Mouse (Mus musculus): ENCODE measurements around the gene Pex6. TPM values are rescaled to one million over a fixed set of nuclear protein-coding genes. Genes with fewer than 3 reads are reported as not detected.

Pex6 gene
- polyA plus RNA-seq, 1 experiment from 2014 or later = 38.0 TPM

DNA sequence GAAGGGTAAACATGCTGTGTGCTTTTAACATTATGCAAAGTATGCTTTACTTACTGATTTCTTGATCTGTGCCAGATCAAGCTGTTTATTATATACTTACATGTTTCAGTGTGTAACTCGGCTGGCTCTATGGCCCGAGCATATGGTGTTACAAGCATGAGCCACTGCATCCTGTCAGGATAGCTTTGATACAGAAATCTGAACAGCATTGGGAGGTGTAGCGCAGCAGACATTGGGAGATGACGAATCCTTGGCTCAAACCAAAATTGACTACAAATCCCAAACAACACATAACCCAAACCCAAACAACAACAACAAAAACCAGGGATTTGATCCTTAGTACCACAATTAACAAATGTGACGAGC lies 60.8 kb downstream of the Pex6 start:
- H3K27me3 ChIP-seq = no peaks in the 10 kb centered on the region
- H3K4me2 ChIP-seq (replicated peaks) = peak overlapping the region; percentile 89
- peak overlapping the region; percentile 80 for H3K9ac ChIP-seq
- peaks cover 19% of the 10 kb centered on the region for H3K4me1 ChIP-seq
- H3K27ac ChIP-seq = peak overlapping the region; percentile 69; the same call in 1 of the 2 replicates
- ATAC-seq (ENCODE audit: low FRiP score) = peak; percentile 38; the same call in 1 of the 2 replicates
- H3K36me3 ChIP-seq = peaks cover 29% of the 10 kb centered on the region
- WGBS = 7% methylated on average over 5 of the region's 5 CpGs
- peak overlapping the region; percentile 81 for H3K4me3 ChIP-seq
- no peaks in the 10 kb centered on the region for H3K9me3 ChIP-seq (replicated peaks)

DNA sequence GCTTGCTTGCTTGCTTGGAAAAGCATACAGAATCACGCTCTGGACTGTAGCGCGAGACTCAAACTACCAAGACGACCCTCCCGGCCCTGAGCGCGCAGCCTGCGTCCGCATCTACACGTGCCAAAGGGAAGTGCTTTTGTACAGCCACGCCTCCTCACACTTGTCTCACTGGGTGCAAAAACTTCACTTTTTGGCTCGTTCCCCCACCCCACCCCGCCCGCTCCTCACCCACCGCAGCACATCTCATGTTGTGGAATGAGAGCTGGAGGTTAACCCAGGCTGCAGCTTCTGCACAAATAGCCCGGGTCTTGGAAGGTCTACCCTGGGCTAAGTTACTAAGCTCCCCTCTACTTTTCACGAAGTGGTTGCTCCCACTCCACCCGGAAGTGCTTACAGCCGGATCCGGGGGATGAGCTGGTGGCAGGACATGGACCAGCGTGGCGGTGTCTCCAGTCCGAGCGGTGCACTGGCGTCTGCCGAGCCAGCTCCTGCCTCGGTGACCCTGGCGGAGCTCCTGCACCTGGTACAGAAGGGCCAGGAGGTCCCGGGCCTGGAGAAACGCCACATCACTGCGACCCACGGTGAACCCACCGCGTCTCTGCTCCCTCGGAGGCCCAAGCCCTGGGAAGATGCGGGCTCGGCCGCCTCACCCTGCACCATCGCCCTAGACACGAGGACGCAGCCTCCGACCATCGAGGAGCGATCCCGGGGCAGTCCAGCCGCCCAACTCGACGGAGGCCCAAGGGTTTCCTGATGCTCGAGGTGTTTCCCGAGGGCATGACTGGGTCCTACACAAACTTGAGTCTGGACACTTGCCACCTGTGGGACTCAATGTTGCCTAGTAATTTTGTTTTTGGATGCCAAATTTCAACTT lies 61.4 kb downstream of the Pex6 start, which contains the start of gene 2310039H08Rik:
TSS of gene 2310039H08Rik (plus strand) at position 232 of the 874 bp plus-strand sequence.
- under 1% methylated on average over 50 of the region's 50 CpGs for WGBS
- Histone ChIP-seq H3K9me3 (replicated peaks) (no peaks in the 10 kb centered on the region), H3K9ac (peak within 1 kb of the TSS; percentile 80), H3K27me3 (no peaks in the 10 kb centered on the region), H3K4me3 (peak within 1 kb of the TSS; percentile 81), H3K4me2 (replicated peaks) (peak within 1 kb of the TSS; percentile 89), H3K27ac (peak within 1 kb of the TSS; percentile 69), H3K36me3 (peaks cover 35% of the 10 kb centered on the region), H3K4me1 (peaks cover 19% of the 10 kb centered on the region)
- ATAC-seq (ENCODE audit: low FRiP score) = peak; percentile 93

DNA sequence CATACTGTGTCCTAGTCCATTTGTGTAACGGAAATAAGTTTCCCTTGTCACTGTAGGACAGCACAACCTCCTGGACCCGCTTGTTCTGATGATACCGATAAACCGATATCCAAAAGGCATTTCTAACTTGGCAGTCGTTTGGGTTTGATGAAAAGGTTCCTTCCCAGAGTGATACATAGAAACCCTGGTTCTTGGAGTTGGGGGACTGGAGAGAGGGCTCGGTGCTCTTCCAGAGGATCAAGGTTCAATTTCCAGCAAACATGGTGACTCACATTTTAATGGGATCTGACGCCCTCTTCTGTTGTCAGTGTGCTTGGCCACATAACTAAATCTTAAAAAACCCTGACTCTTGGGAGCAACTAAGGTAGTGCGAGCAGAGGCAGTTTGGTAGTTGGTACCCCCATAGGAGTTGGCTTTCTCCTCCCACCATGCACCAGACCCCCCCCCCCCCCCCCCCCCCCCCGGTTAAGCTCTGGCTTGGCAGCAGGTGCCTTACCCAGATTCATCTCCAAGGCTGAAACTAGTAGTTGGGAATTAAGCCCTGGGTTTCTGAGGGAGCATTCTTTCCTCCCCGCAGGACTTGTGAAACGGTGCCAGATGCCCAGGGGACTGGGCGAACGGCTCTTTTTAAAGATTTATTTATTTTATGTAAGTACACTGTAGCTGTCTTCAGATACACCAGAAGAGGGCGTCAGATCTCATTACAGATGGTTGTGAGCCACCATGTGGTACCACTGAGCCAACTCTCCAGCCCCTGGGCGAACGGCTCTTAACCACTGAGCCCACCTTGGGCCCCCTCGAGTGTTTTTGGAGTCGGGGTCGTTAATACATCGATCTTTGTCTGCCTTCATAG lies 62.2 kb downstream of the Pex6 start:
- WGBS = 8% methylated on average over 19 of the region's 20 CpGs
- peaks cover 44% of the 10 kb centered on the region for H3K36me3 ChIP-seq
- peak overlapping the region; percentile 89 for H3K4me2 ChIP-seq (replicated peaks)
- H3K27ac ChIP-seq = 0 out of 2 replicates have a peak overlapping the region, but pooled peaks have one; percentile 69
- peak overlapping the region; percentile 81 for H3K4me3 ChIP-seq
- H3K27me3 ChIP-seq = no peaks in the 10 kb centered on the region
- no peaks in the 10 kb centered on the region for H3K9me3 ChIP-seq (replicated peaks)
- peaks cover 19% of the 10 kb centered on the region for H3K4me1 ChIP-seq
- no peak for ATAC-seq (ENCODE audit: low FRiP score)
- peak overlapping the region; percentile 80 for H3K9ac ChIP-seq

DNA sequence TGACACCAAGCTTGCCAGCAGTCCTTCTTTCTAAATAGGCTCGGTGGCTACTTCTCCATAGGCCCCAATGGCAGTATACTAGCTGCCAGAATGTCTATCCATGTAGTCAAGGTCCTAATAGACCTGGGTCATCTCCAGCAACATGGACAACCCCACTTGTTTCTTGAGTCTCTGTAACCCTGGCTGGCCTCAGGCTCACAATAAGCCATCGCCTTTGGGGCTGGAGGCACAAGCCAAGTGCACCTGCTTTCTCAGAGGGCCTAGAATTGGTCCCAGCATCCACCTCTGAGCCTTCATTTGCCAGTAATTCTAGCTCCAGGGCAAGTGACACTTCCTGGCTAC lies 62.8 kb downstream of the Pex6 start:
- no peaks in the 10 kb centered on the region for H3K27me3 ChIP-seq
- peak overlapping the region; percentile 89 for H3K4me2 ChIP-seq (replicated peaks)
- no peak for ATAC-seq (ENCODE audit: low FRiP score)
- no peak overlapping the region for H3K27ac ChIP-seq
- no peak overlapping the region for H3K9ac ChIP-seq
- 47% methylated on average over 2 of the region's 2 CpGs for WGBS
- H3K4me1 ChIP-seq = peaks cover 19% of the 10 kb centered on the region
- H3K4me3 ChIP-seq = peak overlapping the region; percentile 81; the same call in 1 of the 2 replicates
- H3K36me3 ChIP-seq = peaks cover 50% of the 10 kb centered on the region
- H3K9me3 ChIP-seq (replicated peaks) = no peaks in the 10 kb centered on the region

DNA sequence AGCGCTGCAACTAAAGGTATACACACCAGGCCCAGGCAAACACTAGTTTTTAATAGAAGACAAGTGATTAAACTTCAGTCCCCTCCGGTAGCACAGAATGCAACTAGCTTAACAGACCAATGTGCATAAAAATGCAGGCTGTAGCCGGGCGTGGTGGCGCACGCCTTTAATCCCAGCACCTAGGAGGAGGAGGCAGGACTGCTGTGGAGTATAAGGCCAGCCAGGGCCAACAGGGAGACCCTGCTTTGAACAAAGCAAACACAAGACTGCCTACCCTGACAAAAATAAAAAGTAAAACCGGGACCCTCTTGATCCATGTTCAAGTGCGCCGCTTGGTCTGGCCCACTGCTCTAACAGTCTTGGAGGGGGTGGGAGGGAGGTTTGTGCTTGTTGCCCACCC lies 63.8 kb downstream of the Pex6 start:
- WGBS = 94% methylated on average over 9 of the region's 9 CpGs
- ATAC-seq (ENCODE audit: low FRiP score) = no peak
- Histone ChIP-seq H3K36me3 (peaks cover 59% of the 10 kb centered on the region), H3K4me3 (no peak overlapping the region), H3K9me3 (replicated peaks) (no peaks in the 10 kb centered on the region), H3K4me1 (peaks cover 19% of the 10 kb centered on the region), H3K4me2 (replicated peaks) (no peak overlapping the region), H3K27ac (no peak overlapping the region), H3K9ac (no peak overlapping the region), H3K27me3 (no peaks in the 10 kb centered on the region)

Other genes with a start within 250 kb of the Pex6 start
- 5.3 and 6.6 TPM in 2 replicates for gene Ttbk1, start 223.8 kb upstream of the Pex6 start, polyA plus RNA-seq (2016; fragmentation: Nextera tagmentation; extraction: Ambion mirVana)
- gene Dnph1, start 214.8 kb upstream of the Pex6 start, polyA plus RNA-seq (2016; fragmentation: Nextera tagmentation; extraction: Ambion mirVana) = 35.3 and 35.5 TPM in 2 replicates
- gene Cul9, start 165.1 kb upstream of the Pex6 start, polyA plus RNA-seq (2016; fragmentation: Nextera tagmentation; extraction: Ambion mirVana) = 14.1 and 14.9 TPM in 2 replicates
- 5.9 and 8.1 TPM in 2 replicates for gene Srf, start 155.3 kb upstream of the Pex6 start, polyA plus RNA-seq (2016; fragmentation: Nextera tagmentation; extraction: Ambion mirVana)
- gene Ptk7, start 82.0 kb upstream of the Pex6 start, polyA plus RNA-seq (2016; fragmentation: Nextera tagmentation; extraction: Ambion mirVana) = 80.9 and 81.9 TPM in 2 replicates
- gene Klc4, start 65.4 kb upstream of the Pex6 start, polyA plus RNA-seq (2016; fragmentation: Nextera tagmentation; extraction: Ambion mirVana) = 37.8 and 40.0 TPM in 2 replicates
- 79.7 and 88.2 TPM in 2 replicates for gene Mrpl2, start 65.2 kb upstream of the Pex6 start, polyA plus RNA-seq (2016; fragmentation: Nextera tagmentation; extraction: Ambion mirVana)
- 52.1 and 53.0 TPM in 2 replicates for gene Cul7, start 61.1 kb upstream of the Pex6 start, polyA plus RNA-seq (2016; fragmentation: Nextera tagmentation; extraction: Ambion mirVana)
- 54.2 and 61.8 TPM in 2 replicates for gene Rrp36, start 37.1 kb upstream of the Pex6 start, polyA plus RNA-seq (2016; fragmentation: Nextera tagmentation; extraction: Ambion mirVana)
- 178 and 183 TPM in 2 replicates for gene Mea1, start 32.7 kb upstream of the Pex6 start, polyA plus RNA-seq (2016; fragmentation: Nextera tagmentation; extraction: Ambion mirVana)
- 139 and 141 TPM in 2 replicates for gene Klhdc3, start 30.5 kb upstream of the Pex6 start, polyA plus RNA-seq (2016; fragmentation: Nextera tagmentation; extraction: Ambion mirVana)
- 103 and 106 TPM in 2 replicates for gene Ppp2r5d, start 6.4 kb upstream of the Pex6 start, polyA plus RNA-seq (2016; fragmentation: Nextera tagmentation; extraction: Ambion mirVana)
- 0.33 and 0.49 TPM in 2 replicates for gene Gnmt, start 17.7 kb downstream of the Pex6 start, polyA plus RNA-seq (2016; fragmentation: Nextera tagmentation; extraction: Ambion mirVana)
- gene Cnpy3, start 40.8 kb downstream of the Pex6 start, polyA plus RNA-seq (2016; fragmentation: Nextera tagmentation; extraction: Ambion mirVana) = 58.7 and 61.6 TPM in 2 replicates
- gene Ptcra, start 52.2 kb downstream of the Pex6 start, polyA plus RNA-seq (2016; fragmentation: Nextera tagmentation; extraction: Ambion mirVana) = 0.17 and 0.53 TPM in 2 replicates
- gene 2310039H08Rik, start 61.2 kb downstream of the Pex6 start, polyA plus RNA-seq (2016; fragmentation: Nextera tagmentation; extraction: Ambion mirVana) = 41.1 and 54.7 TPM in 2 replicates
- 130 and 141 TPM in 2 replicates for gene Rpl7l1, start 71.2 kb downstream of the Pex6 start, polyA plus RNA-seq (2016; fragmentation: Nextera tagmentation; extraction: Ambion mirVana)
- gene Bicral, start 147.0 kb downstream of the Pex6 start, polyA plus RNA-seq (2016; fragmentation: Nextera tagmentation; extraction: Ambion mirVana) = 7.6 and 8.1 TPM in 2 replicates
- 74.5 and 82.9 TPM in 2 replicates for gene Tbcc, start 179.2 kb downstream of the Pex6 start, polyA plus RNA-seq (2016; fragmentation: Nextera tagmentation; extraction: Ambion mirVana)
- gene Prph2, start 199.0 kb downstream of the Pex6 start, polyA plus RNA-seq (2016; fragmentation: Nextera tagmentation; extraction: Ambion mirVana) = not detected in 2 replicates